Mouse (Mus musculus) embryonic facial prominence, embryonic 14.5 days (tissue): Measurements from ENCODE around the gene Taf3. TPM values are rescaled to one million over a fixed set of nuclear protein-coding genes. Genes with fewer than 3 reads are reported as not detected.

ENCODE experiments used
- ATAC-seq: fragments of 200-750 bp; cut with Nextera tagmentation; 2 replicates; pipeline ENCODE4 v1.8.0; 2017; ENCODE audit warnings: low read depth, moderate number of reproducible peaks, moderate TSS enrichment
- DNase-seq: peaks from one replicate; pipeline ENCODE4 v3.0.0-alpha.2; 2015; ENCODE audit warnings: low spot score
- H3K27ac ChIP-seq: fragments of 300-500 bp; sonication (generic); replicated peaks from 2 replicates; pipeline ENCODE4 v1.5.1; 2014; ENCODE audit warnings: low read depth, mild to moderate bottlenecking, low read length, moderate library complexity
- H3K27me3 ChIP-seq: fragments of 300-500 bp; sonication (generic); replicated peaks from 2 replicates; pipeline ENCODE4 v1.6.1; 2014; ENCODE audit warnings: low read length; ENCODE audit not compliant: control insufficient read depth, insufficient read depth
- H3K36me3 ChIP-seq: fragments of 300-500 bp; sonication (generic); 2 replicates; pipeline ENCODE4 v1.6.1; 2014; ENCODE audit warnings: low read length, mixed read lengths; ENCODE audit not compliant: control insufficient read depth, insufficient read depth
- H3K4me1 ChIP-seq: fragments of 300-500 bp; sonication (generic); 2 replicates; pipeline ENCODE4 v1.6.1; 2014; ENCODE audit warnings: antibody characterized with exemption, low read length; ENCODE audit not compliant: control insufficient read depth, insufficient read depth
- H3K4me2 ChIP-seq: fragments of 300-500 bp; sonication (generic); 2 replicates; pipeline ENCODE4 v1.6.1; 2014; ENCODE audit warnings: low read depth, mild to moderate bottlenecking, low read length, moderate library complexity, mixed read lengths
- H3K4me3 ChIP-seq: fragments of 300-500 bp; sonication (generic); 2 replicates; pipeline ENCODE4 v1.5.1; 2014; ENCODE audit warnings: low read depth, mild to moderate bottlenecking, low read length
- H3K9ac ChIP-seq: fragments of 300-500 bp; sonication (generic); 2 replicates; pipeline ENCODE4 v1.6.1; 2014; ENCODE audit warnings: low read depth, mild to moderate bottlenecking, low read length, moderate library complexity, mixed read lengths
- H3K9me3 ChIP-seq: fragments of 300-500 bp; sonication (generic); 2 replicates; pipeline ENCODE4 v1.6.1; 2016; ENCODE audit warnings: low read length; ENCODE audit not compliant: control insufficient read depth
- WGBS: fragments of 180-500 bp; shearing (Covaris S2); extraction: QIAGEN DNeasy Blood & Tissue Kit; methylation state at CpG from one replicate; pipeline ENCODE4 v1.1.7; 2014; 5-methylcytosine and 5-hydroxymethylcytosine counted together
- polyA plus RNA-seq: library from polyadenylated mRNA; unstranded; fragments of >200 nt; fragmentation: Nextera tagmentation; extraction: Ambion mirVana; gene quantifications from 2 replicates; pipeline ENCODE4 v1.2.1, GENCODE M21; 2014

Taf3 gene
- polyA plus RNA-seq, 1 experiment from 2014 or later = 10.9 TPM

GRCm38 (mm10) chr2:9871141-9871716 is 177.2 kb downstream of the Taf3 start:
- Histone ChIP-seq H3K9ac (0 out of 2 replicates have a peak overlapping the region, but pooled peaks have one; percentile 45), H3K9me3 (no peaks in the 10 kb centered on the region), H3K27ac (no peak overlapping the region), H3K36me3 (no peaks in the 10 kb centered on the region; the same call in 1 of the 2 replicates), H3K4me2 (peak overlapping the region; percentile 24; the same call in 1 of the 2 replicates), H3K27me3 (peaks cover 41% of the 10 kb centered on the region), H3K4me1 (no peaks in the 10 kb centered on the region), H3K4me3 (no peak overlapping the region)
- ATAC-seq (0 out of 2 replicates have a peak, but pooled peaks have one; percentile 20), DNase-seq (no peak)
- WGBS = 24% methylated on average over 4 of the region's 4 CpGs

DNA sequence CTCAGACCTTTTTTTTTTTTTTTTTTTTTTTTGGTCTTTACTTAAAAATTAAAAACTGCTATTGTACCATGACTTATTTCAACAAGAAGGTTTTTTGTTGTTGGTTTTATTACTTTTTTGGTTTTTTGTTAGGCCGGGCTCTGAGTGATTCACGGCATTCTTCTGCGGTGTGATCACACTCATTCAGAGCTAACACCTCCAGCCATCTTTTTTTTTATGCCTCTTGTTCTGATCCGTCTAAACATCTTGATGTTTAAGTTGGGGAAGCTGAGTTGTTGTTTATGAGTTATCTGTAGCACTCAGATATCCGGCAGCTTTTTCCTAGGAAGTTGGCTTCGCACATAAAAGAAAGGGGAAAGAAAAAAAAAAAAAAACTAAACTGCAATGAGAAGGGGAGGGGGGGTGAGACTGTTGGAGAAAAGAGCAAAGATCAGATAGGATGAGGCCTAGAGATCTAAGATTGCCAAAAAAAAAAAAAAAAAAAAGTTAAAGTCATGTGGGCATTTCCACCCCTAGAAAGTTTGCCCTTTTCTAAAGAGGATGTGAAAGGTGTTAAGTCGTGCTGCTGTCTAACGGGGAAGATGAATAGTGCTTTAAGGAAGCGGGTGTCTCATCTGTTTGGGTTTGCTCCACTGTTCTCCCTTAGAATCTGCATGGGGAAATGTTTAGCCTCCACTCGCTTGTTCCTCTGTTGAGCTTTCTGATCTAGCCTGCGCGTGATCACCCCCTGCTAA is 181.1 kb downstream of the Taf3 start:
- H3K27me3 ChIP-seq = peaks cover 3% of the 10 kb centered on the region; the same call in 1 of the 2 replicates
- no peak overlapping the region for H3K27ac ChIP-seq
- H3K4me1 ChIP-seq = no peaks in the 10 kb centered on the region
- H3K9ac ChIP-seq = no peak overlapping the region
- DNase-seq (no peak), ATAC-seq (no peak)
- no peaks in the 10 kb centered on the region; the same call in 1 of the 2 replicates for H3K36me3 ChIP-seq
- WGBS = 72% methylated on average over 12 of the region's 12 CpGs
- H3K4me3 ChIP-seq = no peak overlapping the region
- no peak overlapping the region for H3K4me2 ChIP-seq
- H3K9me3 ChIP-seq = no peaks in the 10 kb centered on the region

Other genes starting within 250 kb of the Taf3 start
- gene 4930412O13Rik, start 167.3 kb downstream of the Taf3 start, polyA plus RNA-seq = 0.29 and 0.34 TPM in 2 replicates
- 0.97 TPM in 1 of 2 replicates, not detected in the other for gene 9230102O04Rik, start 159.1 kb downstream of the Taf3 start, polyA plus RNA-seq
- gene Gata3, start 158.6 kb downstream of the Taf3 start, polyA plus RNA-seq = 15.7 and 23.1 TPM in 2 replicates
- 611 and 614 TPM in 2 replicates for gene Atp5c1, start 31.9 kb upstream of the Taf3 start, polyA plus RNA-seq
- 22.7 and 24.3 TPM in 2 replicates for gene Kin, start 32.0 kb upstream of the Taf3 start, polyA plus RNA-seq
- gene Itih2, start 82.8 kb upstream of the Taf3 start, polyA plus RNA-seq = 3.6 and 3.8 TPM in 2 replicates
- gene Itih5, start 105.0 kb upstream of the Taf3 start, polyA plus RNA-seq = 21.5 and 22.5 TPM in 2 replicates